Mouse (Mus musculus): ENCODE measurements at regions not wholly inside any gene's neighbourhood (a gene's known extent, or its start where the extent isn't known, plus 50 kb on each side); places are given as distances from the start of the nearest gene placed in this dataset.

DNA sequence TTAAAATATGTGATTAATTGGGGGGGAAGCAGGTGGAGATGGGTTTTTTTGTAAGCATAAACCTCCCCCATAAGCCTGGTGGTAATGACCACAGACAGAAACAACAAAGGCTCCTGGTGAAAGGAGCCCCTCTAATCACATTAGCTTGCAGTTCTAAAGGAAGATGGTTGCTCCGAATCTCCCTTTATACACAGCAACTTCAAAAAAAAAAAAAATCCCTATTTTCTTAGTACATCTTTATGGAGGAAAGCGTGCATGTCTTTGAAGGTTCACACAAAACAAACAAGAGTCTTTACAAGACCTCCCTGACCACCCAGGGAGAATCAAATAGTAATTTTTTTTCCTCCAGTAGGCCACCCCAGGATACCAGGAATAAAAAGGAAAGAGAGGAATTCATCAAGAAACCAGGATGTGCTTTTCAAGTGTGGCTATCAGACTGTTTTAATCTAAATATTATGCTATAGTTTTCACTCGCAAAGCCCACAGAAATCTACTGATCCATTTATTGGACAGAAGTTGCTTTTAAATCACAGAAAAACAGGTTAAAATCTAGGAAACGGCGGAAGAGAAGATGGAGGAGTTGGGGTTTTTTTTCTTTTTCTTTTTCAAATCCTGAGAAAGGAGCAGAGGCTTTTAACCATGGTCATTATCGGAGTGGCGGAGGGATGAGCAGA is 178.2 kb downstream of the Sox4 start:
- TF ChIP-seq CTCF (IDR thresholded peaks at IDR 0.05 in 2 of 3, conservative IDR thresholded peaks at IDR 0.05 in 1 of 3; ENCODE audit: control insufficient read depth in 1 of 3, insufficient read depth in 1 of 3, low read depth in 2 of 3, low read length in 3 of 3, poor library complexity in 1 of 3, severe bottlenecking in 1 of 3) (no peak), POLR2A (IDR thresholded peaks at IDR 0.05; ENCODE audit: control insufficient read depth in 1 of 2, insufficient read depth in 1 of 2, low read depth in 1 of 2, low read length in 2 of 2, poor library complexity in 1 of 2) (no peak), BHLHE40 (IDR thresholded peaks at IDR 0.05; ENCODE audit: borderline replicate concordance, low read depth, low read length) (no peak), HCFC1 (IDR thresholded peaks at IDR 0.05; ENCODE audit: low read depth, low read length) (no peak), E2F4 (IDR thresholded peaks at IDR 0.05; ENCODE audit: borderline replicate concordance, low read depth, low read length) (no peak), POLR2AphosphoS2 (IDR thresholded peaks at IDR 0.05; ENCODE audit: low read length) (no peak), CHD2 (IDR thresholded peaks at IDR 0.05; ENCODE audit: low read length) (no peak), ZMIZ1 (IDR thresholded peaks at IDR 0.05; ENCODE audit: low read depth, low read length) (no peak), GABPA (IDR thresholded peaks at IDR 0.05; ENCODE audit: low read depth, low read length) (no peak), UBTF (IDR thresholded peaks at IDR 0.05; ENCODE audit: borderline replicate concordance, insufficient read depth, low read depth, low read length) (no peak), ZNF384 (IDR thresholded peaks at IDR 0.05; ENCODE audit: low read depth, low read length) (no peak)

Measured in MEL (cell line).